Mouse (Mus musculus) forebrain, embryonic 11.5 days (tissue): ENCODE measurements around the gene Chpt1. TPM values are rescaled to one million over a fixed set of nuclear protein-coding genes. Genes with fewer than 3 reads are reported as not detected.
A peak's percentile ranks its signal among the peaks of the same experiment; 100 is the strongest.
"Not testable (repeated sequence)": the region's sequence is repeated elsewhere in the genome, so short reads cannot be mapped to it uniquely, and the experiment has no call there.

Source experiments
- ATAC-seq: fragments of 200-750 bp; cut with Nextera tagmentation; replicated peaks from 2 replicates; pipeline ENCODE4 v1.8.0; 2017; ENCODE audit warnings: moderate TSS enrichment; ENCODE audit not compliant: low FRiP score
- DNase-seq: peaks from one replicate; pipeline ENCODE4 v3.0.0-alpha.2; 2017; ENCODE audit warnings: low spot score
- H3K27ac ChIP-seq: fragments of 300-500 bp; sonication (generic); 2 replicates; pipeline ENCODE4 v1.5.1; 2014; ENCODE audit warnings: low read depth, low read length
- H3K27me3 ChIP-seq: fragments of 300-500 bp; sonication (generic); 2 replicates; pipeline ENCODE4 v1.6.1; 2014; ENCODE audit warnings: mild to moderate bottlenecking, low read length, mixed read lengths; ENCODE audit not compliant: control insufficient read depth, insufficient read depth
- H3K36me3 ChIP-seq: fragments of 300-500 bp; sonication (generic); 2 replicates; pipeline ENCODE4 v1.6.1; 2014; ENCODE audit warnings: mild to moderate bottlenecking, low read length, moderate library complexity, mixed read lengths; ENCODE audit not compliant: control insufficient read depth, insufficient read depth
- H3K4me1 ChIP-seq: fragments of 300-500 bp; sonication (generic); replicated peaks from 2 replicates; pipeline ENCODE4 v1.6.1; 2014; ENCODE audit warnings: low read length, mixed read lengths; ENCODE audit not compliant: control insufficient read depth, insufficient read depth
- H3K4me2 ChIP-seq: fragments of 300-500 bp; sonication (generic); 2 replicates; pipeline ENCODE4 v1.6.1; 2014; ENCODE audit warnings: low read depth, mild to moderate bottlenecking, low read length, moderate library complexity, mixed read lengths; ENCODE audit not compliant: severe bottlenecking
- H3K4me3 ChIP-seq: fragments of 300-500 bp; sonication (generic); 2 replicates; pipeline ENCODE4 v1.5.1; 2014; ENCODE audit warnings: low read depth, low read length
- H3K9ac ChIP-seq: fragments of 300-500 bp; sonication (generic); 2 replicates; pipeline ENCODE4 v1.6.1; 2014; ENCODE audit warnings: low read length
- H3K9me3 ChIP-seq: fragments of 300-500 bp; sonication (generic); 2 replicates; pipeline ENCODE4 v1.6.1; 2016; ENCODE audit warnings: low read length, mixed read lengths; ENCODE audit not compliant: control insufficient read depth
- WGBS: fragments of 180-500 bp; shearing (Covaris S2); extraction: QIAGEN DNeasy Blood & Tissue Kit; methylation state at CpG from one replicate; pipeline ENCODE4 v1.1.7; 2014; 5-methylcytosine and 5-hydroxymethylcytosine counted together
- polyA plus RNA-seq: library from polyadenylated mRNA; unstranded; fragments of >200 nt; fragmentation: Nextera tagmentation; extraction: Ambion mirVana; gene quantifications from 2 replicates; pipeline ENCODE4 v1.2.1, GENCODE M21; 2014

Chpt1 gene
- polyA plus RNA-seq: 20.5 and 23.9 TPM in 2 replicates

DNA sequence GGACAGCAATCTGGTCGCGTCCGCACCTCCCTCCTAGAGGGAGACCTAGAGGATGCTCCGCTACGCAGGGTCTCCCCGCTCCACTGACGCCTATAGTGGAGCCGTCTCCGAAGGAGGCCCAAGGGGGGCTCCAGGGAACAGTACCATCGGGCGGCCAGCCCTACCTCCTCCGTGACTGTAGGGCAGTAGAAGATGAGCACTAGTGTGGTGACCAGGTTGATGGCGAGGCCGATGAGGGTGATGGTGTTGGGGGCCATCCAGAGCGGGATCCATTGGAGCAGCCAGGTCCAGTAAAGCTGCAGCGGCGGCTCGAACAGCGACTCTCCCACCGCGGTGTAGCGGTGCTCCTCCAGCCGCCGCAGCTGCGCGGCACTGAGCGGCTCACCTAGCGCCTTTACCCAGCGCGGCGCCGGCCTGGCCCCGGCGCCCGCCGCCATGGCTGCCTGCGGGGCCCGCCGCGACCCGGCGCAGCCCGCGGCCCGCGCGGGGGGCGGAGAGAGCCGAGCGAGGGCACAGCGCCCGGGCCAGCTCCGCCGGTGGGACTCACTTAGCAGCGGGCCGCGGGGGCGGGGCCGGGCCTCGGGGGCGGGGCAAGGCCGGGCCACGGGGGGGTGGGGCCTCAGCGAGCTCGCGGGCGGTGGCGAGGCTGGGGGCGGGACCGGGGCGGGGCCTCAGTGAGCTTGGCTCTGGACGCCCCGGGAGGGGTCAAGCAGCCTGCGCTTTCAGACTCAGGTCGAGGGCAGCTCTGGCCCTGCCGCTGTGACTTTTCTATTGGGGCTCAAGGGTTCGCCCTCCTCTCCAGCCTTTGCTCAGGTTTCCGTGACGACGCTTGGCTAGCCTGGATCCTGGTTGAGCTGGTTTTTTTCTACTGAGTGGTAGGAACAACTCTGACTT is at the start of gene Chpt1:
TSS of gene Chpt1 (minus strand) at position 653 of the 894 bp plus-strand sequence.
- peak within 1 kb of the TSS; percentile 84 for H3K4me2 ChIP-seq

GRCm38 (mm10) chr10:88552738-88553137 is 48.9 kb upstream of the Chpt1 start:
- 96% methylated on average over 2 of the region's 2 CpGs for WGBS
- DNase-seq (no peak), ATAC-seq (no peak)
- Histone ChIP-seq H3K9me3 (no peaks in the 10 kb centered on the region), H3K27ac (no peak overlapping the region), H3K4me3 (no peak overlapping the region), H3K9ac (no peak overlapping the region), H3K36me3 (no peaks in the 10 kb centered on the region), H3K4me1 (no peaks in the 10 kb centered on the region), H3K27me3 (no peaks in the 10 kb centered on the region), H3K4me2 (no peak overlapping the region)

More for the DNA sequence above, at the start of gene Chpt1:
- under 1% methylated on average over 64 of the region's 80 CpGs for WGBS
- DNase-seq: peak; percentile 96
- ATAC-seq: peak; percentile 96
- peaks cover 4% of the 10 kb centered on the region; the same call in 1 of the 2 replicates for H3K4me1 ChIP-seq
- no peaks in the 10 kb centered on the region for H3K36me3 ChIP-seq
- no peaks in the 10 kb centered on the region for H3K27me3 ChIP-seq
- peak within 1 kb of the TSS; percentile 70 for H3K4me3 ChIP-seq
- H3K27ac ChIP-seq: no peak within 1 kb of the TSS
- H3K9me3 ChIP-seq: no peaks in the 10 kb centered on the region
- H3K9ac ChIP-seq: peak within 1 kb of the TSS; percentile 79

DNA sequence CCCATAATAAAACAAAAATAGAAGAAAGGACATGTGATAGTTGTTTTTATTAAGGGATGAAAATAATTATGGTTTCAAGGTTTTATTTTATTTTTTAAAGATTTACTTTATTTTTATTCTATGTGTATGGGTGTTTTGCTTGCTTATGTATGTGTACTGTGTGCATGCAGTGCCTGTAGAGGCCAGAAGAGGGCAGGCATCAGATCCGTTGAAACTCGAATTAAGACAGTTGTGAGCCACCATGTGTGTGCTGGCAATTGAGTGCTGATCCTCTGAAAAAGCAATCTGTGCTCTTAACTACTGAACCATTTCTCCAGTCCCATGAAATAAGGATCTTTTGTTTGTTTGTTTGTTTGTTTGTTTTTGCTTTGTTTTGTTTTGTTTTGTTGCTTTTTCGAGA is 46.4 kb upstream of the Chpt1 start:
- Histone ChIP-seq H3K4me1 (no peaks in the 10 kb centered on the region), H3K4me2 (no peak overlapping the region), H3K9me3 (no peaks in the 10 kb centered on the region), H3K9ac (no peak overlapping the region), H3K36me3 (no peaks in the 10 kb centered on the region), H3K27me3 (no peaks in the 10 kb centered on the region), H3K4me3 (no peak overlapping the region), H3K27ac (no peak overlapping the region)
- no peak for ATAC-seq
- no peak for DNase-seq
- 86% methylated on average over 3 of the region's 3 CpGs for WGBS

DNA sequence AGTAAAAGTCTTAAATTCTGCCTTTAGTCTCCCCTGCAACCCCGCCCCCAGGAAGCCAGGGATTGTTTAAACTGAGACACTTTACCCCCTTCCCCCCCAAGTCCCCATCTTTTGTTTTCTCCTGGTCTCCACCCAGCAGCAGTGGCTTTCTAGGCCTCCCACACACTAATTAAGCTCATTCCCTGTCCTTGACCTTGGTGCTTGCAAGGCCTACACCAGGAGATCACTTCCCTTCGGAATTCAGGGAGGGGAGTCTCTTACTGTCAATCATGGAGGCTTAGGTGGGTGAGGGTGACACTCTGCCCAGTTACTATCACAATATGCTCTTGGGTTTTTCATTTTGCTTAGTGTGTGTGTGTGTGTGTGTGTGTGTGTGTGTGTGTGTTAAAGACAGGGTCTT is 43.8 kb upstream of the Chpt1 start:
- Histone ChIP-seq H3K9me3 (no peaks in the 10 kb centered on the region), H3K27me3 (no peaks in the 10 kb centered on the region), H3K27ac (no peak overlapping the region), H3K9ac (no peak overlapping the region), H3K36me3 (no peaks in the 10 kb centered on the region), H3K4me1 (no peaks in the 10 kb centered on the region), H3K4me2 (no peak overlapping the region), H3K4me3 (no peak overlapping the region)
- 40% methylated on average over 2 of the region's 2 CpGs for WGBS
- ATAC-seq (no peak), DNase-seq (no peak)

DNA sequence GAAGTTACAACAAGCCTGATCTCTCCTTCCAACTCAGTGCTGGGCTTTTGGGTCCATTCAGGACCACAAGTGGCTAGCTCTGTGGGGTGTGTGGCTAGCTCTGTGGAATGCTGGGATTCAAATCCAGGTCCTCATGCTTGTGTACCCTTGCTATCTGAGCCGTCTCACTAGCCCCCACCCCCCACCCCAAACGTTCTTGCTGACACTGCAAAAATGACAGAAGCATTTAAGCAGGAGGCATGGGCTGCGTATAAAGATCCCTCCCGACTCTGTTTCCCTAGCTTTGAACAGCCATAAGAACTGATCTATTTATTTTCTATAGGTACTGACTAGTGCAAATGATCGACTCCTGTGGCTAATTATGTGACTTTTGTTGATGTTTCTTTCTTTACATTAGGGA is 26.8 kb upstream of the Chpt1 start:
- H3K4me3 ChIP-seq: no peak overlapping the region
- WGBS: 71% methylated on average over 5 of the region's 5 CpGs
- no peak overlapping the region for H3K27ac ChIP-seq
- no peak overlapping the region for H3K4me2 ChIP-seq
- no peaks in the 10 kb centered on the region for H3K9me3 ChIP-seq
- no peak overlapping the region for H3K9ac ChIP-seq
- DNase-seq: no peak
- H3K4me1 ChIP-seq: no peaks in the 10 kb centered on the region
- no peak for ATAC-seq
- H3K36me3 ChIP-seq: no peaks in the 10 kb centered on the region
- H3K27me3 ChIP-seq: no peaks in the 10 kb centered on the region

DNA sequence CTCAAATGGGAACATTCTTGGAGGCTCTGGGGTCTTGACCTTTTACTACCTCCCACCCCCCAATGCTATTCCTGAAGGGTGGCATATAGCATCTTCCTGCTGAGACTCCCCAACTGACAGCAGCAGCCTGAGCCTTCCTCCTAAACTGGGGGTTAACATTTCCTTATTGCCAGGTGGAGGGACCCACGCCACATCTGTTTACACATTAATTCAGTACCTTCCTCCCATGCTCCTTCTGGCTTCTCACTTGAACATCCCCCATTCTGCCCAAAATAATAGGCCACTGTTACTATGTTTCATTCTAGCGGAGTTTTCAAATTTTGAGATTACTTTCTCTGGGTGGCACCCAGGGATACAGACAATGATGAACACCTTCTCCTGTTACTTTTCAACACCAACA is 20.1 kb upstream of the Chpt1 start:
- Histone ChIP-seq H3K9me3 (no peaks in the 10 kb centered on the region), H3K9ac (no peak overlapping the region), H3K27me3 (no peaks in the 10 kb centered on the region), H3K4me3 (no peak overlapping the region), H3K36me3 (no peaks in the 10 kb centered on the region), H3K27ac (no peak overlapping the region), H3K4me2 (no peak overlapping the region), H3K4me1 (no peaks in the 10 kb centered on the region)
- ATAC-seq (no peak), DNase-seq (no peak)
- WGBS: 81% methylated on average over 2 of the region's 2 CpGs

- H3K9ac ChIP-seq: no peak overlapping the region
- DNase-seq (no peak), ATAC-seq (no peak)
- H3K9me3 ChIP-seq: no peaks in the 10 kb centered on the region
- no peak overlapping the region for H3K4me3 ChIP-seq
- H3K27me3 ChIP-seq: no peaks in the 10 kb centered on the region
- no peaks in the 10 kb centered on the region for H3K4me1 ChIP-seq
- no peak overlapping the region for H3K4me2 ChIP-seq
- H3K36me3 ChIP-seq: no peaks in the 10 kb centered on the region
- H3K27ac ChIP-seq: no peak overlapping the region
- 87% methylated on average over 1 of the region's 1 CpGs for WGBS
These were observed 19.3 kb upstream of the Chpt1 start for GRCm38 (mm10) chr10:88523212-88523611.

- no peaks in the 10 kb centered on the region for H3K9me3 ChIP-seq
- no peak for DNase-seq
- no peaks in the 10 kb centered on the region for H3K36me3 ChIP-seq
- 86% methylated on average over 8 of the region's 8 CpGs for WGBS
- H3K27me3 ChIP-seq: no peaks in the 10 kb centered on the region
- ATAC-seq: no peak
- H3K9ac ChIP-seq: no peak overlapping the region
- no peak overlapping the region for H3K4me2 ChIP-seq
- no peak overlapping the region for H3K27ac ChIP-seq
- H3K4me1 ChIP-seq: no peaks in the 10 kb centered on the region
- H3K4me3 ChIP-seq: no peak overlapping the region
These were observed 18.9 kb upstream of the Chpt1 start for GRCm38 (mm10) chr10:88522795-88523194.

- not testable (repeated sequence) for H3K9ac ChIP-seq, H3K36me3 ChIP-seq, DNase-seq, H3K4me2 ChIP-seq, H3K27me3 ChIP-seq, H3K27ac ChIP-seq, H3K4me1 ChIP-seq, H3K9me3 ChIP-seq, H3K4me3 ChIP-seq, ATAC-seq
- WGBS: 84% methylated on average over 7 of the region's 7 CpGs
These were observed 11.2 kb upstream of the Chpt1 start for GRCm38 (mm10) chr10:88515049-88515448.
